Mouse (Mus musculus) liver, adult 2 months (tissue): ENCODE measurements around the gene Vangl1.

Experiments
- CTCF ChIP-seq: fragments of 200-500 bp; IDR thresholded peaks from 2 replicates; pipeline ENCODE4 v1.5.1; 2011; ENCODE audit warnings: low read depth, low read length, control low read depth
- POLR2A ChIP-seq: fragments of 200-500 bp; IDR thresholded peaks from 2 replicates; pipeline ENCODE4 v1.6.1; 2011; ENCODE audit warnings: low read length, control low read depth; ENCODE audit not compliant: insufficient read depth; ENCODE audit errors: extremely low read depth

DNA sequence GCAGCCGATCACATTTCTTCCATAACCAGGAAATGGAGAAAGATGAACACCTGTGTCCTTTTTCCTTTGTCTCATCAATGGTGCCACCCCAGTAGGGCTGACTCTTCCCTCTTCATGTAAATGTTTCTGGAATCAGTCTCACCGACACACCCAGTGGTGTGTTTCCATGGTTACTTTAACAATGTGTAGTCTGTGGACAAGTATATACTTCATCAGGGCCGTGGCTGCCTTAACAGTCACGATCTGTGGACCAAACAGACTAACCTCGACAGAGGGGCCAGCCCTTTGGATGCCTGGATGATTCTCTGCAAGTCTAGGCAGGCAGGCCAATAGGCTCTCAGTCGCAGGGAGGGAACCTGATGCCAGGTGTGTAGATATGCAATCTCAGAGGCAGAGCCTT lies 8.4 kb upstream of the Vangl1 start:
- no peak for TF ChIP-seq CTCF
- no peak for TF ChIP-seq POLR2A
